Mouse (Mus musculus): ENCODE data around the gene F8a. TPM values are rescaled to one million over a fixed set of nuclear protein-coding genes. Genes with fewer than 3 reads are reported as not detected.
A peak's percentile ranks its signal among the peaks of the same experiment; 100 is the strongest.
"Not testable (repeated sequence)": the region's sequence is repeated elsewhere in the genome, so short reads cannot be mapped to it uniquely, and the experiment has no call there.

The F8a gene
- polyA plus RNA-seq (2015; fragmentation: Nextera tagmentation; extraction: Ambion mirVana), result 11.7 and 11.9 TPM in 2 replicates

- Histone ChIP-seq H3K4me2 (peak within 1 kb of the TSS; percentile 86), H3K9me3 (no peaks in the 10 kb centered on the region), H3K27ac (peak within 1 kb of the TSS; percentile 94), H3K27me3 (no peaks in the 10 kb centered on the region; the same call in none of the 2 replicates), H3K4me3 (peak within 1 kb of the TSS; percentile 59), H3K36me3 (no peaks in the 10 kb centered on the region), H3K4me1 (no peaks in the 10 kb centered on the region), H3K9ac (peak within 1 kb of the TSS; percentile 55)
- peak; percentile 94 for ATAC-seq (ENCODE audit: borderline replicate concordance, extremely low read depth, low FRiP score, low TSS enrichment)
- WGBS, result 17% methylated on average over 39 of the region's 39 CpGs
These were observed at the start of gene F8a for GRCm38 (mm10) chrX:73227914-73228605. Gene F8a (plus strand): TSS chrX:73228291.

GRCm38 (mm10) chrX:73191934-73192333, 36.2 kb upstream of the F8a start, which contains the start of gene Xlr3b:
Gene Xlr3b (plus strand): TSS chrX:73192207.
- H3K4me1 ChIP-seq; H3K27me3 ChIP-seq; H3K27ac ChIP-seq; H3K4me3 ChIP-seq; H3K9ac ChIP-seq; ATAC-seq (ENCODE audit: borderline replicate concordance, extremely low read depth, low FRiP score, low TSS enrichment); H3K9me3 ChIP-seq; H3K36me3 ChIP-seq; H3K4me2 ChIP-seq: not testable (repeated sequence)
- 80% methylated on average over 12 of the region's 12 CpGs for WGBS

GRCm38 (mm10) chrX:73213819-73214564, 14.1 kb upstream of the F8a start, which contains the start of gene Xlr4b:
Gene Xlr4b (plus strand): TSS chrX:73214333.
- not testable (repeated sequence) for H3K4me1 ChIP-seq; H3K9me3 ChIP-seq; ATAC-seq (ENCODE audit: borderline replicate concordance, extremely low read depth, low FRiP score, low TSS enrichment); H3K4me3 ChIP-seq; H3K4me2 ChIP-seq; H3K9ac ChIP-seq; H3K36me3 ChIP-seq; H3K27ac ChIP-seq; H3K27me3 ChIP-seq
- 69% methylated on average over 17 of the region's 19 CpGs for WGBS

GRCm38 (mm10) chrX:73225365-73225764, 2.7 kb upstream of the F8a start:
- no peak overlapping the region for H3K4me2 ChIP-seq
- ATAC-seq (ENCODE audit: borderline replicate concordance, extremely low read depth, low FRiP score, low TSS enrichment), result no peak
- H3K36me3 ChIP-seq, result no peaks in the 10 kb centered on the region
- no peaks in the 10 kb centered on the region for H3K4me1 ChIP-seq
- no peaks in the 10 kb centered on the region for H3K9me3 ChIP-seq
- H3K27me3 ChIP-seq, result no peaks in the 10 kb centered on the region; the same call in none of the 2 replicates
- H3K27ac ChIP-seq, result no peak overlapping the region
- H3K9ac ChIP-seq, result no peak overlapping the region
- 33% methylated on average over 1 of the region's 1 CpGs for WGBS
- no peak overlapping the region for H3K4me3 ChIP-seq

GRCm38 (mm10) chrX:73228606-73229214, 619 bp downstream of the F8a start:
- 11% methylated on average over 49 of the region's 51 CpGs for WGBS
- Histone ChIP-seq H3K27me3 (no peaks in the 10 kb centered on the region; the same call in none of the 2 replicates), H3K4me3 (peak overlapping the region; percentile 59), H3K4me1 (no peaks in the 10 kb centered on the region), H3K36me3 (no peaks in the 10 kb centered on the region), H3K9me3 (no peaks in the 10 kb centered on the region), H3K4me2 (peak overlapping the region; percentile 86), H3K27ac (peak overlapping the region; percentile 94), H3K9ac (peak overlapping the region; percentile 55)
- peak; percentile 72 for ATAC-seq (ENCODE audit: borderline replicate concordance, extremely low read depth, low FRiP score, low TSS enrichment)

GRCm38 (mm10) chrX:73229288-73229687, 1.2 kb downstream of the F8a start:
- H3K4me2 ChIP-seq, result peak overlapping the region; percentile 86
- H3K4me3 ChIP-seq, result peak overlapping the region; percentile 59
- no peak for ATAC-seq (ENCODE audit: borderline replicate concordance, extremely low read depth, low FRiP score, low TSS enrichment)
- no peaks in the 10 kb centered on the region for H3K4me1 ChIP-seq
- H3K9ac ChIP-seq, result peak overlapping the region; percentile 55
- peak overlapping the region; percentile 94; the same call in 1 of the 2 replicates for H3K27ac ChIP-seq
- 19% methylated on average over 3 of the region's 3 CpGs for WGBS
- no peaks in the 10 kb centered on the region; the same call in none of the 2 replicates for H3K27me3 ChIP-seq
- H3K36me3 ChIP-seq, result no peaks in the 10 kb centered on the region
- no peaks in the 10 kb centered on the region for H3K9me3 ChIP-seq

- WGBS, result 78% methylated on average over 14 of the region's 14 CpGs
These were observed 14.8 kb downstream of the F8a start, which contains the start of gene Xlr4c for GRCm38 (mm10) chrX:73242821-73243325. Gene Xlr4c (minus strand): TSS chrX:73243130.

GRCm38 (mm10) chrX:73262428-73262827, 34.3 kb downstream of the F8a start:
- not testable (repeated sequence) for H3K36me3 ChIP-seq, H3K4me2 ChIP-seq

More at GRCm38 (mm10) chrX:73242821-73243325, 14.8 kb downstream of the F8a start, which contains the start of gene Xlr4c:
- not testable (repeated sequence) for H3K4me1 ChIP-seq; H3K9ac ChIP-seq; H3K27ac ChIP-seq; H3K4me2 ChIP-seq; H3K36me3 ChIP-seq; ATAC-seq (ENCODE audit: borderline replicate concordance, extremely low read depth, low FRiP score, low TSS enrichment); H3K4me3 ChIP-seq; H3K27me3 ChIP-seq; H3K9me3 ChIP-seq

GRCm38 (mm10) chrX:73265270-73265669, 37.2 kb downstream of the F8a start, which contains the start of gene Xlr3c:
Gene Xlr3c (minus strand): TSS chrX:73265390.
- H3K4me3 ChIP-seq; H3K4me1 ChIP-seq; H3K9ac ChIP-seq; H3K27ac ChIP-seq; H3K36me3 ChIP-seq; H3K27me3 ChIP-seq; H3K4me2 ChIP-seq; H3K9me3 ChIP-seq; ATAC-seq (ENCODE audit: borderline replicate concordance, extremely low read depth, low FRiP score, low TSS enrichment): not testable (repeated sequence)
- WGBS, result 84% methylated on average over 14 of the region's 14 CpGs

More at GRCm38 (mm10) chrX:73262428-73262827, 34.3 kb downstream of the F8a start:
- ATAC-seq (ENCODE audit: borderline replicate concordance, extremely low read depth, low FRiP score, low TSS enrichment); H3K4me3 ChIP-seq; H3K9me3 ChIP-seq; H3K27me3 ChIP-seq; H3K9ac ChIP-seq; H3K27ac ChIP-seq; H3K4me1 ChIP-seq: not testable (repeated sequence)
- 74% methylated on average over 1 of the region's 2 CpGs for WGBS

Measured in lung, embryonic 15.5 days (tissue).